Mouse (Mus musculus) intestine, embryonic 14.5 days (tissue): ENCODE results near the gene Tmem35b. TPM values are rescaled to one million over a fixed set of nuclear protein-coding genes. Genes with fewer than 3 reads are reported as not detected.

Source experiments
- ATAC-seq: fragments of 200-750 bp; cut with Nextera tagmentation; replicated peaks from 2 replicates; pipeline ENCODE4 v1.8.0; 2017; ENCODE audit warnings: low read depth, moderate number of reproducible peaks, moderate TSS enrichment, moderate library complexity; ENCODE audit not compliant: low FRiP score, low TSS enrichment
- DNase-seq: peaks from one replicate; pipeline ENCODE4 v3.0.0-alpha.2; 2018; ENCODE audit warnings: low spot score
- H3K27ac ChIP-seq: fragments of 300-500 bp; sonication (generic); 2 replicates; pipeline ENCODE4 v1.5.1; 2014; ENCODE audit warnings: low read depth, mild to moderate bottlenecking, control low read depth
- H3K27me3 ChIP-seq: fragments of 300-500 bp; sonication (generic); replicated peaks from 2 replicates; pipeline ENCODE4 v1.6.1; 2014; ENCODE audit warnings: low read length, control low read depth; ENCODE audit not compliant: control insufficient read depth, insufficient read depth
- H3K36me3 ChIP-seq: fragments of 300-500 bp; sonication (generic); 2 replicates; pipeline ENCODE4 v1.6.1; 2014; ENCODE audit warnings: low read length, control low read depth; ENCODE audit not compliant: control insufficient read depth, insufficient read depth
- H3K4me1 ChIP-seq: fragments of 300-500 bp; sonication (generic); replicated peaks from 2 replicates; pipeline ENCODE4 v1.6.1; 2014; ENCODE audit warnings: low read length, control low read depth, mixed read lengths; ENCODE audit not compliant: control insufficient read depth, insufficient read depth
- H3K4me2 ChIP-seq: fragments of 300-500 bp; sonication (generic); 2 replicates; pipeline ENCODE4 v1.6.1; 2014; ENCODE audit warnings: low read length
- H3K4me3 ChIP-seq: fragments of 300-500 bp; sonication (generic); 2 replicates; pipeline ENCODE4 v1.5.1; 2014; ENCODE audit warnings: low read depth, low read length, control low read depth, mixed read lengths
- H3K9ac ChIP-seq: fragments of 300-500 bp; sonication (generic); 2 replicates; pipeline ENCODE4 v1.6.1; 2014; ENCODE audit warnings: mild to moderate bottlenecking, low read length
- H3K9me3 ChIP-seq: fragments of 300-500 bp; sonication (generic); 2 replicates; pipeline ENCODE4 v1.6.1; 2016; ENCODE audit warnings: low read length, control low read depth; ENCODE audit not compliant: control insufficient read depth
- WGBS: fragments of 180-500 bp; shearing (Covaris S2); extraction: QIAGEN DNeasy Blood & Tissue Kit; methylation state at CpG from one replicate; pipeline ENCODE4 v1.1.7; 2014; 5-methylcytosine and 5-hydroxymethylcytosine counted together
- polyA plus RNA-seq: library from polyadenylated mRNA; unstranded; fragments of >200 nt; fragmentation: Nextera tagmentation; extraction: Ambion mirVana; gene quantifications from 2 replicates; pipeline ENCODE4 v1.2.1, GENCODE M21; 2014

Tmem35b gene
- polyA plus RNA-seq, 1 experiment from 2014 or later = 19.2 TPM

- Histone ChIP-seq H3K27ac (no peak overlapping the region), H3K4me3 (no peak overlapping the region), H3K9me3 (no peaks in the 10 kb centered on the region), H3K36me3 (no peaks in the 10 kb centered on the region), H3K9ac (no peak overlapping the region), H3K27me3 (peaks cover 56% of the 10 kb centered on the region), H3K4me1 (no peaks in the 10 kb centered on the region; the same call in 1 of the 2 replicates), H3K4me2 (no peak overlapping the region)
- DNase-seq (no peak), ATAC-seq (no peak)
- WGBS = 44% methylated on average over 5 of the region's 5 CpGs
Measured at GRCm38 (mm10) chr4:127170866-127171265, 47.4 kb downstream of the Tmem35b start.

- Histone ChIP-seq H3K27me3 (peaks cover 53% of the 10 kb centered on the region), H3K9me3 (no peaks in the 10 kb centered on the region), H3K4me1 (no peaks in the 10 kb centered on the region; the same call in 1 of the 2 replicates), H3K36me3 (no peaks in the 10 kb centered on the region), H3K4me2 (no peak overlapping the region), H3K4me3 (no peak overlapping the region), H3K27ac (no peak overlapping the region), H3K9ac (no peak overlapping the region)
- WGBS = 53% methylated on average over 4 of the region's 4 CpGs
- ATAC-seq (no peak), DNase-seq (no peak)
Measured at GRCm38 (mm10) chr4:127171341-127171905, 47.9 kb downstream of the Tmem35b start.

GRCm38 (mm10) chr4:127172119-127172518, 48.6 kb downstream of the Tmem35b start:
- Histone ChIP-seq H3K27me3 (peaks cover 48% of the 10 kb centered on the region), H3K9ac (no peak overlapping the region), H3K4me1 (no peaks in the 10 kb centered on the region; the same call in 1 of the 2 replicates), H3K4me3 (no peak overlapping the region), H3K4me2 (no peak overlapping the region), H3K9me3 (no peaks in the 10 kb centered on the region), H3K27ac (no peak overlapping the region), H3K36me3 (no peaks in the 10 kb centered on the region)
- DNase-seq (no peak), ATAC-seq (no peak)
- WGBS = 21% methylated on average over 7 of the region's 7 CpGs

GRCm38 (mm10) chr4:127172614-127173013, 49.1 kb downstream of the Tmem35b start:
- no peak overlapping the region for H3K9ac ChIP-seq
- H3K4me2 ChIP-seq = no peak overlapping the region
- H3K27me3 ChIP-seq = peaks cover 46% of the 10 kb centered on the region
- H3K36me3 ChIP-seq = no peaks in the 10 kb centered on the region
- H3K27ac ChIP-seq = no peak overlapping the region
- ATAC-seq (no peak), DNase-seq (no peak)
- H3K9me3 ChIP-seq = no peaks in the 10 kb centered on the region
- no peaks in the 10 kb centered on the region; the same call in 1 of the 2 replicates for H3K4me1 ChIP-seq
- WGBS = 61% methylated on average over 4 of the region's 4 CpGs
- H3K4me3 ChIP-seq = no peak overlapping the region

- Histone ChIP-seq H3K4me1 (no peaks in the 10 kb centered on the region; the same call in 1 of the 2 replicates), H3K36me3 (no peaks in the 10 kb centered on the region), H3K9ac (no peak overlapping the region), H3K9me3 (no peaks in the 10 kb centered on the region), H3K4me2 (no peak overlapping the region), H3K4me3 (no peak overlapping the region), H3K27ac (no peak overlapping the region), H3K27me3 (peaks cover 43% of the 10 kb centered on the region)
- no peak for ATAC-seq
- under 1% methylated on average over 8 of the region's 8 CpGs for WGBS
- peak; percentile 93 for DNase-seq
Measured at GRCm38 (mm10) chr4:127173461-127173860, 50.0 kb downstream of the Tmem35b start.

- Histone ChIP-seq H3K4me1 (no peaks in the 10 kb centered on the region; the same call in 1 of the 2 replicates), H3K36me3 (no peaks in the 10 kb centered on the region), H3K27me3 (peaks cover 44% of the 10 kb centered on the region), H3K4me3 (no peak overlapping the region), H3K4me2 (no peak overlapping the region), H3K27ac (no peak overlapping the region), H3K9me3 (no peaks in the 10 kb centered on the region), H3K9ac (no peak overlapping the region)
- WGBS = 56% methylated on average over 8 of the region's 8 CpGs
- no peak for ATAC-seq
- DNase-seq = no peak
Measured at GRCm38 (mm10) chr4:127174075-127174899, 50.8 kb downstream of the Tmem35b start.

GRCm38 (mm10) chr4:127174900-127175278, 51.4 kb downstream of the Tmem35b start:
- Histone ChIP-seq H3K27ac (no peak overlapping the region), H3K27me3 (peaks cover 45% of the 10 kb centered on the region), H3K4me1 (no peaks in the 10 kb centered on the region), H3K9ac (no peak overlapping the region), H3K4me3 (no peak overlapping the region), H3K4me2 (no peak overlapping the region), H3K36me3 (no peaks in the 10 kb centered on the region), H3K9me3 (no peaks in the 10 kb centered on the region)
- 55% methylated on average over 4 of the region's 4 CpGs for WGBS
- ATAC-seq (no peak), DNase-seq (no peak)

GRCm38 (mm10) chr4:127177961-127178360, 54.5 kb downstream of the Tmem35b start:
- H3K36me3 ChIP-seq = no peaks in the 10 kb centered on the region
- H3K4me3 ChIP-seq = no peak overlapping the region
- no peak overlapping the region for H3K27ac ChIP-seq
- H3K4me2 ChIP-seq = no peak overlapping the region
- H3K9me3 ChIP-seq = no peaks in the 10 kb centered on the region
- H3K9ac ChIP-seq = no peak overlapping the region
- ATAC-seq (no peak), DNase-seq (no peak)
- WGBS = 68% methylated on average over 11 of the region's 11 CpGs
- peaks cover 24% of the 10 kb centered on the region for H3K27me3 ChIP-seq
- no peaks in the 10 kb centered on the region for H3K4me1 ChIP-seq
